Mouse (Mus musculus) embryonic facial prominence, embryonic 15.5 days (tissue): ENCODE measurements around the gene Bsnd. TPM values are rescaled to one million over a fixed set of nuclear protein-coding genes. Genes with fewer than 3 reads are reported as not detected.

Experiments used
- ATAC-seq: fragments of 200-750 bp; cut with Nextera tagmentation; 2 replicates; pipeline ENCODE4 v1.8.0; 2017; ENCODE audit warnings: low read depth, moderate TSS enrichment; ENCODE audit not compliant: insufficient number of reproducible peaks, low FRiP score, low TSS enrichment
- H3K27ac ChIP-seq: fragments of 300-500 bp; sonication (generic); replicated peaks from 2 replicates; pipeline ENCODE4 v1.5.1; 2015; ENCODE audit warnings: mild to moderate bottlenecking, inconsistent platforms
- H3K27me3 ChIP-seq: fragments of 300-500 bp; sonication (generic); 2 replicates; pipeline ENCODE4 v1.6.1; 2015; ENCODE audit warnings: inconsistent platforms
- H3K36me3 ChIP-seq: fragments of 300-500 bp; sonication (generic); 2 replicates; pipeline ENCODE4 v1.6.1; 2015; ENCODE audit warnings: mild to moderate bottlenecking, inconsistent platforms
- H3K4me1 ChIP-seq: fragments of 300-500 bp; sonication (generic); 2 replicates; pipeline ENCODE4 v1.6.1; 2015; ENCODE audit warnings: inconsistent platforms
- H3K4me2 ChIP-seq: fragments of 300-500 bp; sonication (generic); replicated peaks from 2 replicates; pipeline ENCODE4 v1.6.1; 2015; ENCODE audit warnings: mild to moderate bottlenecking, inconsistent platforms
- H3K4me3 ChIP-seq: fragments of 300-500 bp; sonication (generic); replicated peaks from 2 replicates; pipeline ENCODE4 v1.5.1; 2015; ENCODE audit warnings: mild to moderate bottlenecking, inconsistent platforms
- H3K9ac ChIP-seq: fragments of 300-500 bp; sonication (generic); 2 replicates; pipeline ENCODE4 v1.6.1; 2015; ENCODE audit warnings: inconsistent platforms
- H3K9me3 ChIP-seq: fragments of 300-500 bp; sonication (generic); replicated peaks from 2 replicates; pipeline ENCODE4 v1.6.1; 2016; ENCODE audit warnings: inconsistent platforms
- WGBS: fragments of 180-500 bp; shearing (Covaris S2); methylation state at CpG from one replicate; pipeline ENCODE4 v1.1.7; 2015; 5-methylcytosine and 5-hydroxymethylcytosine counted together
- polyA plus RNA-seq: library from polyadenylated mRNA; unstranded; fragments of >200 nt; fragmentation: Nextera tagmentation; extraction: Ambion mirVana; gene quantifications from 2 replicates; pipeline ENCODE4 v1.2.1, GENCODE M21; 2015

Bsnd gene
- polyA plus RNA-seq, 1 experiment from 2014 or later = 0.11 TPM

- Histone ChIP-seq H3K36me3 (no peaks in the 10 kb centered on the region), H3K27me3 (peaks cover 12% of the 10 kb centered on the region; the same call in 1 of the 2 replicates), H3K9me3 (no peaks in the 10 kb centered on the region), H3K4me3 (no peak overlapping the region), H3K4me1 (no peaks in the 10 kb centered on the region), H3K9ac (no peak overlapping the region), H3K27ac (no peak overlapping the region), H3K4me2 (no peak overlapping the region)
- no peak for ATAC-seq
- WGBS = 76% methylated on average over 3 of the region's 3 CpGs
These were observed 11.5 kb downstream of the Bsnd start for GRCm38 (mm10) chr4:106480545-106480944.

DNA sequence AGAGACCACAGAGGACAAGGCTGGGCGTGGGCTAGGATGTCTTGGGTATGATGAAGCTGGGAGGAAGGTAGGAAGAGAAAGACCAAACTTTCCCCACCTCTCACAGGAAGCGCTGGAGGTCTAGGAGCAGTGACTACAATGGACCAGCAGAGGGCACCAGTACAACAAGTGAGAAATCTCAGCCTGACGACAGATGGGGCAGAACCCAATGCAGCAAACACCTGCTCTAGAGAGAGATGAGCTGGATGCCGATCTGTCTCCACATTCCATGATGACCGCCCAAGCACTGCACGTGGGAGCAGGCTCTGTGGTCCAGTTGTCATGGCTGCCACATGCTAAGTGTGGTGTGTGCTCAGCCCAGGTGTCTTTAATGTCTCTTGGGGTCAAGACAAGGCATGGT, 17.8 kb downstream of the Bsnd start:
- Histone ChIP-seq H3K9ac (no peak overlapping the region), H3K36me3 (no peaks in the 10 kb centered on the region), H3K4me3 (no peak overlapping the region), H3K4me1 (no peaks in the 10 kb centered on the region), H3K4me2 (no peak overlapping the region), H3K9me3 (no peaks in the 10 kb centered on the region), H3K27ac (no peak overlapping the region), H3K27me3 (no peaks in the 10 kb centered on the region)
- no peak for ATAC-seq
- 3% methylated on average over 6 of the region's 6 CpGs for WGBS

DNA sequence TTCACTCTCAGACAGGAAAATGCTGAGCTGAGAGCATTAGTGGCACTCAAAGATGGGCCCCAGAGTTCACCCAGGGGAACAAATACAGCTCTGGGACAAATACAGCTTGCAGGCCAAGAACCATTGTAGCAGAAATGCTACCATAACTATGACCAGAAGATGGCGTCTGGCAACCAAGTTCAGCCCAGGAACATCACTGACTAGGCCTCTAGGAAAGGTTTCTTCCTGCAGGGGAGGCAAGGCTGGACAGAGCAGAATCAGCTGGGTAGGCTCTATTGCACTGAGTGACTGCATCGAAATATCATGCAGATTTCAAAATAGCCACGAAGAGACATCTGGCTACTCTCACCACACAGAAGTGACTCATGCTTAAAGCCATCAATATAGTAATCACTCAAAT, 19.7 kb downstream of the Bsnd start:
- Histone ChIP-seq H3K9me3 (no peaks in the 10 kb centered on the region), H3K9ac (no peak overlapping the region), H3K27ac (no peak overlapping the region), H3K27me3 (no peaks in the 10 kb centered on the region), H3K4me2 (no peak overlapping the region), H3K4me1 (no peaks in the 10 kb centered on the region), H3K4me3 (no peak overlapping the region), H3K36me3 (no peaks in the 10 kb centered on the region)
- WGBS = 13% methylated on average over 3 of the region's 3 CpGs
- ATAC-seq = 0 out of 2 replicates have a peak, but pooled peaks have one; percentile 27

DNA sequence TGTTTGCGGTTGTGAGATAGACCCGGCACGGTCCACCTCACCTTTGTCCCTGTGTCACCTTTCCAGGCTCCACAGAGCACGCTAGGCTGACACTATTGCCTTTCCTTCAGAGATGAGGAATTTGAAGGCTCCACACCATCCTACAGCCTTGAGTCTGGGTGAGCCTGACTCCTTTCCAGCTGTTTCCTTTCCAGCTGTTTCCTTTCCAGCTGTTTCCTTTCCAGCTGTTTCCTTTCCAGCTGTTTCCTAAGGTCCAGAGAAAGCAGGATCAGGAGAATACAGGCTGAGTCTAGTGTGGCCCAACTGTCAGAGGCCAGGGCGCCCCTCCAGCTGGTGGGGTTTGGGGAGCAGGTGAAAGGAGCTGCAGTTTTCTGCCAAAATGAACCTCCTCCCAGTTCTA, 21.2 kb downstream of the Bsnd start:
- H3K36me3 ChIP-seq = no peaks in the 10 kb centered on the region
- no peaks in the 10 kb centered on the region for H3K9me3 ChIP-seq
- no peak overlapping the region for H3K4me3 ChIP-seq
- no peak for ATAC-seq
- H3K27me3 ChIP-seq = no peaks in the 10 kb centered on the region
- 68% methylated on average over 5 of the region's 5 CpGs for WGBS
- H3K27ac ChIP-seq = no peak overlapping the region
- H3K9ac ChIP-seq = no peak overlapping the region
- no peak overlapping the region for H3K4me2 ChIP-seq
- H3K4me1 ChIP-seq = no peaks in the 10 kb centered on the region

GRCm38 (mm10) chr4:106467420-106468110, 24.5 kb downstream of the Bsnd start:
- Histone ChIP-seq H3K4me3 (no peak overlapping the region), H3K4me1 (peaks cover 13% of the 10 kb centered on the region), H3K4me2 (no peak overlapping the region), H3K27me3 (peaks cover 27% of the 10 kb centered on the region), H3K36me3 (no peaks in the 10 kb centered on the region), H3K9me3 (no peaks in the 10 kb centered on the region), H3K9ac (no peak overlapping the region), H3K27ac (no peak overlapping the region)
- 79% methylated on average over 13 of the region's 13 CpGs for WGBS
- no peak for ATAC-seq

- no peaks in the 10 kb centered on the region for H3K9me3 ChIP-seq
- whole genome bisulfite sequencing = 29% methylated on average over 21 of the region's 21 CpGs
- H3K36me3 ChIP-seq = no peaks in the 10 kb centered on the region
- H3K4me3 ChIP-seq = peak overlapping the region; percentile 43
- peak overlapping the region; percentile 10; the same call in 1 of the 2 replicates for H3K9ac ChIP-seq
- no peak for ATAC-seq
- H3K27me3 ChIP-seq = peaks cover 29% of the 10 kb centered on the region
- peak overlapping the region; percentile 81 for H3K4me2 ChIP-seq
- peaks cover 13% of the 10 kb centered on the region for H3K4me1 ChIP-seq
- H3K27ac ChIP-seq = no peak overlapping the region
These were observed 28.8 kb downstream of the Bsnd start for GRCm38 (mm10) chr4:106463174-106463801.

DNA sequence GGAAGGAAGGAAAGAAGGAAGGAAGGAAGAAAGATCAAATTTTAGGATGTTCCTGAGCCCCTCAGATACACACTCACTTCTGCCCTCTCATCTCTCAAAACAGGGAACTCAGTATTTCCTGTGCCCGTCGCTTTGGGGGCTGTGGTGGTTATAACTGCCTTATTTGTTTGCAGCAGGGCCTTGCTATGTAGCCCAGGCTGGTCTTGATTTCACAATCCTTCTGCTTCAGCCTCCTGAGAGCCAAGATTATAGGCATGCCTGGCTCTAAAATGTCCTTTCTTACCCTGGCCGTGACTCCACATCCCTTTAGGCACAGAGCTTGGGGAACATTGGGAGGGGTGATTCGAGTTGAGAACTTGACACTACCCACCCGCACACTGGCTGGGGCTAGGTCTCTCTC, 29.6 kb downstream of the Bsnd start:
- no peak overlapping the region for H3K4me3 ChIP-seq
- H3K4me2 ChIP-seq = no peak overlapping the region
- ATAC-seq = no peak
- H3K9me3 ChIP-seq = no peaks in the 10 kb centered on the region
- no peak overlapping the region for H3K27ac ChIP-seq
- peaks cover 29% of the 10 kb centered on the region for H3K27me3 ChIP-seq
- peaks cover 13% of the 10 kb centered on the region for H3K4me1 ChIP-seq
- H3K36me3 ChIP-seq = no peaks in the 10 kb centered on the region
- WGBS = 73% methylated on average over 5 of the region's 5 CpGs
- no peak overlapping the region for H3K9ac ChIP-seq

DNA sequence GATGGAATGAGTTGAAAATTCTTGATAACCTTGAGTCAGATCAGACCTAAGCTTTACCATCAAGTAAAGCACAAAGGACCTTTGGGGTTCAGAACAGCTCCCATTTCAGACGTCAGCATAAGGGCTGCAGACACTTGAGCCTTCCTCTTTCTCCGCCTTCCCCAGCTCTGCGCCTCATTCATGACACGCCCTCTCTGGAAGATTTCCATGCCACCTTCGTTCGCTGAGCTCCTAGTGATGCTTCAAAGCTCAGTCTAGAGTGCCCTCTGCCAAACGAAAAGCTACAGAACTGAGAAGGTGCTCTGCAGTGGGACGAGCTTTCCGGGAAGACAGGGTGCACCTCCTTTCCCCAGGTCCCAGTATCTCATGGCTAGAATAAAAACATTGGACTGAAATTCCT, 30.1 kb downstream of the Bsnd start:
- H3K4me1 ChIP-seq = peaks cover 13% of the 10 kb centered on the region
- WGBS = 63% methylated on average over 9 of the region's 9 CpGs
- peaks cover 29% of the 10 kb centered on the region for H3K27me3 ChIP-seq
- H3K4me3 ChIP-seq = no peak overlapping the region
- H3K4me2 ChIP-seq = no peak overlapping the region
- H3K9ac ChIP-seq = no peak overlapping the region
- no peak for ATAC-seq
- no peaks in the 10 kb centered on the region for H3K9me3 ChIP-seq
- H3K36me3 ChIP-seq = no peaks in the 10 kb centered on the region
- H3K27ac ChIP-seq = no peak overlapping the region

DNA sequence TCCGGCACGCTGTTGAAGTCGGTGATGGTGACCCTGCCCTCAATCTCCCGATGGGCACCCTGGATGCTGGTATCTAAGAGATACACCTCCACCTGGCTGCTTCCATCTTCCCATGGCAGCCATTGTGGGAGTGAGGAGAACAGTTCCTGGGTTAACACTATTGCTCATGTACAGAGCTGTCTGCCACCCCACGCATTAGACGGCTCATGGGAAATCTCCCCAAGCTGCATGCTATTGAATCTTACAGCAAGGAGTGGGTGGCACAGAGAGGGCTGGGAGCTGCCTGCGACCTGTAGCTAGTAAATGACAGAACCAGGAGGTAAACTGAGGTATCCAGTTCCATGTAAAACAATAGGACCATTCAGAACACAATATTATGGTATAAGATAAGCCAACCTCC, 37.5 kb downstream of the Bsnd start:
- no peaks in the 10 kb centered on the region for H3K36me3 ChIP-seq
- H3K4me1 ChIP-seq = no peaks in the 10 kb centered on the region
- ATAC-seq = no peak
- no peak overlapping the region for H3K9ac ChIP-seq
- H3K4me3 ChIP-seq = no peak overlapping the region
- no peak overlapping the region for H3K4me2 ChIP-seq
- H3K27me3 ChIP-seq = no peaks in the 10 kb centered on the region
- H3K9me3 ChIP-seq = no peaks in the 10 kb centered on the region
- WGBS = 90% methylated on average over 7 of the region's 7 CpGs
- no peak overlapping the region for H3K27ac ChIP-seq

GRCm38 (mm10) chr4:106453516-106453915, 38.6 kb downstream of the Bsnd start:
- Histone ChIP-seq H3K9me3 (no peaks in the 10 kb centered on the region), H3K36me3 (no peaks in the 10 kb centered on the region), H3K9ac (no peak overlapping the region), H3K27ac (no peak overlapping the region), H3K27me3 (no peaks in the 10 kb centered on the region), H3K4me1 (no peaks in the 10 kb centered on the region), H3K4me2 (no peak overlapping the region), H3K4me3 (no peak overlapping the region)
- 79% methylated on average over 4 of the region's 4 CpGs for WGBS
- no peak for ATAC-seq

DNA sequence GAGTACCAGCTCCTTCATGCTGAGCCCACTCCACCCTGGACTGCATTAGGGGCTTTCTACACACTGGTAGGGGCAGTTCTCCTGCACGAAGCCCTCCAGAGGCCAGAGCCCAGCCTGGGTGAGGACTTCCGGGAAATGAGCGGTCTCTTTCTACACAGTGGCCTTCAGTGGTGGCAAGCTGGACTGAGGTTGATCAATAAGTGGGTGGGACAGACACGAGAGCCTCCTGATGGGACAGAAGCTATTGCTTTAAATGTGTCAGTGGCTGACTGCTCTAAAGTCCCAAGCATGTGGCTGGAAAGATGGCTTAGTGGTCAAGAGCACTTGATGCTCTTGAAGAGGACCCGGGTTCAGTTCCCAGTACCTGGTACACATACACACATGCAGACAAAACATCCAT, 39.0 kb downstream of the Bsnd start:
- H3K27ac ChIP-seq = no peak overlapping the region
- no peaks in the 10 kb centered on the region for H3K9me3 ChIP-seq
- H3K4me2 ChIP-seq = no peak overlapping the region
- H3K9ac ChIP-seq = no peak overlapping the region
- 85% methylated on average over 5 of the region's 5 CpGs for WGBS
- H3K4me3 ChIP-seq = no peak overlapping the region
- no peaks in the 10 kb centered on the region for H3K36me3 ChIP-seq
- H3K4me1 ChIP-seq = no peaks in the 10 kb centered on the region
- ATAC-seq = no peak
- H3K27me3 ChIP-seq = no peaks in the 10 kb centered on the region

- Histone ChIP-seq H3K36me3 (no peaks in the 10 kb centered on the region), H3K27me3 (no peaks in the 10 kb centered on the region), H3K27ac (no peak overlapping the region), H3K4me1 (no peaks in the 10 kb centered on the region), H3K4me2 (no peak overlapping the region), H3K9me3 (no peaks in the 10 kb centered on the region), H3K4me3 (no peak overlapping the region), H3K9ac (no peak overlapping the region)
- ATAC-seq = no peak
- 72% methylated on average over 7 of the region's 7 CpGs for WGBS
These were observed 39.7 kb downstream of the Bsnd start for GRCm38 (mm10) chr4:106452401-106452800.
